Mouse (Mus musculus) right cerebral cortex, postnatal 10 days (tissue): Measurements from ENCODE around the gene Prkg1.
A peak's percentile ranks its signal among the peaks of the same experiment; 100 is the strongest.

ENCODE experiments used
- DNase-seq, 2 experiments: peaks; one replicate each; pipeline ENCODE4 v3.0.0; 2021; ENCODE audit warnings: low spot score in 2 of 2

Prkg1 gene

DNA sequence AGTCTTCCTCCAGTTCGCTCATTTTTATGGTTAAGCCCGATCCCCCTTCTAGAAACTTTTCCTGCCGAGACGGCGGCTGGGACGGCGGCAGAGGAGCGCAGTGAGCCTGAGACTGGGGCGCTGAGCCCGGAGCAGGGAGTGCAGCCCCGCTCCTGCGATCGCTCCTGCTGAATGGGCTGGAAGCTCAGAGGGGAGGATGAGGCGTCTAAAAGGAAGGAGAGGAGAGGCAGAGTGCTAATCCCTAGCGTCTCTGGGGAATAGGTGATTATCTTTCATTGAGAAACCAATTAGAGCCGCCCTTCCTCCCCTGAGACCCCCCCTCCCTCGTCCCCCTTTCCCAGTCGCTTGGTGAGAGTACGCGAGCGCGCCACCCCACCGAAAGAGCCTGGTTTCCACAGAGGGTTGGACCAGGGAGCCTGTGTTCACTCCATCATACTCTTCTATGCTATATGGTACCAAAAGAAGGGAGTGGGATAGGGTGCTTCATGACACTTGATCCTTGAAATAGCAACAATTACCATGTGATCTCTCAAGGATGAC is at the start of gene Prkg1:
Prkg1 (minus strand) TSS at position 233 of the 540 bp plus-strand sequence.
- DNase-seq: peak in 1 of 2 experiments; percentile 32

DNA sequence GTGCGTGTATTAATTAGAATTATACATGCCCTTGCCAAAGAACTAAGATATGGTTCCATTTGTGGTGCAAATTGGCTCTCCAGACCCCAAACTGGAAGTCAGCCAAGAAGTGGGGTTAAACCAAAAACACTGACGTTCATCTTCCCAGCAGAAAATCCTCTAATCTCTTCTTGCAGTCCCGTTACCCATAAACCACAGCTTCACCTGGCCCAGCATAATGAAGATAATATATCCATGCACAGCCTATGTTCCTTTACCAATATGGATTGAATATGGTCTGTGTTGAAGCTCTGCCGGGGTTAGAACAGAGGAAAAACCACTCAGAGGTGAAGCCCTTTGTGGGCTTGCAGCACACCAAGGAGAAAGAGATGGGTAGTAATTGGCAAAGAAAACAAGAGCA is 48.3 kb upstream of the Prkg1 start:
- DNase-seq: no peak

DNA sequence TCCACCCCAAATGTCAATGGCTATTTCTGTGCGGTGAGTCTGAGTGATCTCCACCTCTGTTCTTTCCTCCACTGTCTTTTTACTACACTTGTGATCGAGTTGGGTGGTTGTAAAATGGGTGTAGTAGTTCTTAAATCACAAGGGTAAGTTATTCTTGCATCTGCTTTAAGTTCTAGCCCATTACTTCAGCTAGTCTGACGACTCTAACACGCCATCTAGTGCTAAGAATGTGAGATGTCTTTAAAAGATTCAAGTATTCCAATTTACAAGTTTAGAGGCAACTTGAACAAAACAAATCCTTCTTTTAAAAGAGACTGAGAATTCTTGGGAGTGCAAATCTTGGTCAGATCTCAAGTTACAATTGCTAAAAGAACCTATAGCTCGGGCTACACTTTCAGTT is 46.5 kb upstream of the Prkg1 start:
- no peak for DNase-seq

DNA sequence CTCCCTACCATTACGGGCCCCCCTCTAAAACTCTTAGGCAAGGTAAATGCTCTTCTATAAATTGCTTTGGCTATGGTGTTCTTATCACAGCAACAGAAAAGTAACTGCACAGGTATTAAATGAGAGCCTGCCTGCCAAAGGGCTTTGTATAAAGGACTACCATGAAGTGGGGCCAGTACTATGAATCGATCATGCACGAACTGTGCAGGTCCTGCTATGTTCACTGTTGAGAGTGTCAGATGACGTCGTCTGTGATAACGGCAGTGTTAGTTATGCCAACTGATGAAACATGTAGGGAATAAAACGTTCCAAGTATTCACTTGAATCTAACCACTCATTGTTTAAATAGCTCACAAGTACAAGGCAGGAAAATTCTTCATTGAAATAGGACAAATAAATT is 40.6 kb upstream of the Prkg1 start:
- no peak for DNase-seq

DNA sequence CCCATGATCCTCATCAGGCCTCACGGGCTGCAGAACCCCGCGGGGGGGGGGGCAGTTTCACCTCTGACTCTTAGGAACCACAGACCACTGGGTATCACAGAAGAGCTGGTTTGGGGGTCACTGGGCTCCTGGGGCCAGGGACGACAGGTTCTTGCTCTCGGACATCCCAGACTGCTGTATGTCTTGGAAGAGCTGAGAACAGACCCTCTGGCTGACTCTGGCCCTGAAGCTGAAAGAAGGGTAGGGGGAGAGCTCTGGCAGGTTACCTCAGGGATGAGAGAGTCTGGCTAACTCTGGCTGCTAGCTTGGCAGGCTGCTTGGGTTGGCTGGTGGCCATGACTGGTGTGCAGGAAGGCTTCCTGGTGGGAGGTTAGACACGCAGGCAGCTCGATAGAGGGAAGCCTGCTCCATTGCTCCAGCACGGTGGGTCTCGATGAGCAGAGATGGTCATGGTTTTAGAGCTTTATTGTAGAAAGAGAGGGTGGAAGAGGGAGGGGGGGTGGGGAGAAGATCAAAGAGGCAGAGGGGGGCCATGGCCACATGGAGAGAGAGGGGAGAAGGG is 30.7 kb upstream of the Prkg1 start:
- DNase-seq: peak; percentile 22 to 31

DNA sequence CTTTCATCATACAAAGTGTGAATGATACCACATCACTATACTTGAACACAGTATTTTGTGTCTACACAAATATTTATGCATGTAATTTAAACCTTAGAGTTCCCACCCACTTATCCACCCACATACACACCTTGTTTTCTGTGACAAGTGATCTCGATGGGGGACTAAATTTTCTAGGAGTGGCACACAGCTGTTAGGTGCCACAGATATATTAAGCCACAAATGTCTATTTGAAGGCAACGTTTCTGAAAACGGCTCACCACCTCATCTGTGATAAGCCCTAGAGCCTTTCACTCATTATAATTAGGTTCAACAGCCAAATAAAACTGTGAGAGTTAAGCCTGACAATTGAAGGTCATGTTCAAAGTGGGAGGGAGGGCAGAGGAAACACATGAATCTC is 26.9 kb upstream of the Prkg1 start:
- no peak for DNase-seq

DNA sequence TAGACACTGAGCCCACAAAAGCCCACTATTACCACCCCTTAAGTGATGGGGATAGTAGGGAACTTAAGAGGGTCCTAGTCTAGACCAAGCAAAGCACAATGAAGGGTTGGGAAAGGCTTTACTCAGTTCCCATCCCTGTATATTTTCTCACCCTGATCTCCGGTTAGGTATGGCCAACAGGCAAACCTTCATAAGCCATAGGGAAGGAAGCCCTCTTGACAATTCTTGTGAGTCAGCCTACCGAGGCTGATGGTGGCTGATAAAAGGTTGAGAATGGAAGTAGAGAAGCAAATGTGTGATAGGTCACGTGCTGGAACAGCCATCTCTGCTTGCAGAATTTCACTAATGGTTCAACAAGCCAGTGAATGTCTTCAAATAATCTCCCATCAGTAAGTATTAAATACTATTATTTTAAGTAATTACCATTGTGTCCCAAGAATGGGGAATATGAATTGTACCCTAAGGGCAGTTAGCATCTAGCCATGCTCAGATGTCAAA is 16.7 kb upstream of the Prkg1 start:
- no peak for DNase-seq

DNA sequence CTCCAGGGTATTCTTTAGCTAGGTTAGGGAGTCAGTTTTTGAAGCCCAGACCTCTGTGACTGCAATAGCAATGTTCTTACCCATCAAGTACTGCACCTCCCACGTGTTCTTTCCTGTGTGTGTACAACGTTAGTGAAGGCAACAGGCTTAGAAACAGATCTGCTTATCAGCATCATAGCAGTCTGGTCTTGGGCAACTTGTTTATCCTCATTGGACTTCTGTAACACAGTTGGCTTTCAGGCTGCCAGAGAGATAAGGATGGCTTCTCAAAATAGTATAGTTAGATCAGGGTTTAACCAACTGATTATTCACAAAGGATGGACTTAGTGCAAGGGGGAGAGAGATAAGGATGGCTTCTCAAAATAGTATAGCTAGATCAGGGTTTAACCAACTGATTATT is 16.2 kb upstream of the Prkg1 start:
- no peak for DNase-seq

DNA sequence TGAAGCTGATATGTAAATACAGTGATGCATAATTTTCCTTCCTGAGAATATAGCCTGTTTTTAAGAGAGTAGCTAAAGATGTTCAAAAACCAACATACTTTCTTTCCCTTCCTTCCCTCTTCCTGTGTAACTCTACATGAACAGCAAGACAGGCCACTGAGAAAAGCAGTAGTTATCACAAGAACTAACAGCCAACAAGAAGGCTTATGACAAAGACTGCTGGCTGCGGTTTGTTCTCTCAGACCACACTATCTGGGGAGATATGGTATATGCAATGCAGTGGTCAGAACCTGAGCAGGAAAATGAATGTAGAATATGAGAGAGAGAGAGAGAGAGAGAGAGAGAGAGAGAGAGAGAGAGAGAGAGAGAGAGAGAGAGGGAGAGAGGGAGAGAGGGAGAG is 15.4 kb upstream of the Prkg1 start:
- DNase-seq: no peak

DNA sequence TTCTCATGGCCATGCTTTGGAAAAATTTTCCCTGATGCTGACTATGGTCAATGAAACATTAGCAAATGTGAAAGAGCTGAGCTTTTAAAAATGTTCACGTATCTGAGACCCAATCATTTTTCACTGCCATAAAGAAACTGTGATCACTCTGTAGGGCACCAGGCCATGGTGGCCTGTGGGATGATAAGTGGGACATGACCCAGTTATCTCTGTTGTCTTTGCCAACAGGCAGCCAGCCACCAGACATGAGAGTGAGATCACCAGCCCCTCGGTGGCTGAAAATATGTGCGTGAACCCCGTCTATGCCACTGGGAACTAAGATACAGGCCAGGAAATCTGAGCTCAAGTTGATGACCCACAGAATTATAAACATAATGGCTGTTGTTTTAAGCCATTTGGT is 14.2 kb upstream of the Prkg1 start:
- no peak for DNase-seq

DNA sequence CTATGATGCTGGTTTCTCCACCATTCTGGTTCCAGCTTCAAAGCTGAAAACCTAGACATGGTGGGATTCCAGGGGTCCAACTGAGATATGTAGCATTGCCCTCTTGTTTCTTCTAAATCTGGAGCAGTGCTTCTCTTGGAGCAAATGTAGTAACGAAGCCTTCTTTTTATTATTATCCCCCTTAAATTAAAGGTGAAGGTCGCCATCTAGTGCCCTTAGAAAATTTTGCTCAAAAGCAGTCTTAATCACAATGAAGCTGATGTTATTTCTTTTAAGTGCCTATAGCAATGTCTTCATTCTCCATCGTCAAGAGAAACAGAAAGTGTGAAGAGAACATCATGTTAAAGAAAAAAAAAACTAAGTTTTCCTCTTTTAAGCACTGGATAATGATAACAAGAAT is 2.2 kb upstream of the Prkg1 start:
- DNase-seq: no peak

DNA sequence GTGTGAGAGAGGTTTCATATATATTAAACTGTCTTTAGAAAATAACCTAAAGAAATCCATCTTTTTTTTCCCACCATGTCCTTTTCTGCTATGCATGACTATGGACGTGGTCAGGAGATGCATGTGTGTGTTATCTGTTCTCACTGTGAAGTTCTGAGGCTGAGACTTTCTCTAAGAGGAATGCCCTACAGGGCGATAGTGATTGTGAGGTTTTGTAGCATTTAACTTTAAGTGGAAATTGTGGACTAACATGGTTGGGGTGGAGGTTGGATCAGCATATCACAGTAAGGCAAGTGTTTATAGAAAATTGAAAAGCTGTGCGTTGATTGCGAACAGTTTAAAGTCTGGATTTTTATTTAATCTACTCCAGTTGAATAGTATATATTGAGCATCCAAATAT is 618 bp upstream of the Prkg1 start:
- no peak for DNase-seq

DNA sequence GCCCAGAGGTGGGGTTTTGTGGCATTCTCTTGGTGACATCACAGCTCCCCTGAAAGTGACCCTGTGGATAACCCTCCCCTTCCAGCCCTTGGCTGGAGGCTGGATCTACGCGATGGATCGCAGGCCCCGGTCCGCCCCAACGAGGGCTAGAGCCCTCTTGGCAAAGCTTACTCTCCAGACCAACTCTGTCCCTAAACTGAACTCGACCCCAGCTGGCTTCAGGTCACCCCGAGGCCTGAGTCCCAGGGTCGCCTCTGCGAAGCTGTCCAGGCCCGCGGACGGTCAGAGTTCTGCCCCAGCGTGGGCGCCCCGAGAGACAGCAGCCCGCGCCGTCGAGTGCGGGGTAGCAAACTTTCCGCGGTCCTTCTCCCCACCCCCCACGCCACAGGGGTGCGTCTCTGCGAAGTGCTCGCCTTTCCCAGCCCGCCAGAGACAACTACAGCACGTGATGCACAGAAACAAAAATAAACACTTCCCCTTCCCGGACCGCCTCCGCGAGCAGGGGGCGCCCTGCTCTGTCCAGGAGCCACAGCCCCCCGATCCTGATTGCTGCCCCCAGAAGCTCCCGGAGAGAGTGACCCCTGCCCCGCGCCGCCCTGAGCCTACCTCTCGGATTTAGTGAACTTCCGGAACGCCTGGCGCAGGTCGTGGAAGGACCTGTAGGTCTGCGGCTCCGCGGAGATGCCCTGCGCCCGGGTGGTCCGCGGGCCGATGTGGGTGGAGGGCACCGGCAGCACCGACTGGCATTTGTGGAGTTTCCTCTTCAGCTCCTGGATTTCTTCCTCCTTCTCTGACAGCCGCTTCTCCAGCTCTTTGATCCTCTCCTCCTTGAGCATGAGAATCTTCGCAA is 657 bp downstream of the Prkg1 start:
- DNase-seq: peak in 1 of 2 experiments; percentile 27

DNA sequence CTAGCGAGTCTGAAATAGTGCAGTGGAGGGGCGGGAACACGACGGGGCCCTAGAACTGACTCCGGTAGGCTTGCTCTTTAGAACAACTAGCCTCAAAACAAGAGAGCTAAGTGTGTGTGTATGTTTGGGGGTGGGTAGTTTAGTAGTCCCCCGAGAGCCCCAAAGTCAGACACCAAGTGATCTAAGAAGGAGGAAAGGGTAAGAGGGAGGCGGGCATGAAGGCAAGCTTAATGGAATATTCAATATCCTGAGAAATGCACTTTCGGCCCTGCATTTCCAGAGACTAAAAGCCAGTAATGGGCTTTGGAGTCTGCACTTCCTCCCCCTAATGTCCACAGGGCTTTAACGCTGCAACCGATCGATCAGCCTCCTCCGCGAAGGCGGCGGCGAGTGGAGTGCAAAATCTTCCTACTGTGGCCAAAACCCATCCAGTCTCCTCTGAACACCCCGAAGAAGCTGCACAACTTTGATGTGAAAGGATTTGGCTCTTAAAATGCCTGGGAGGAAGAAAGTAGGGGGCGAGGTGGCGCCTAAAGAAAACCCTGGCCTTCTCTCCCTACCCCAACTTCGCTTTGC is 1.5 kb downstream of the Prkg1 start:
- no peak for DNase-seq

DNA sequence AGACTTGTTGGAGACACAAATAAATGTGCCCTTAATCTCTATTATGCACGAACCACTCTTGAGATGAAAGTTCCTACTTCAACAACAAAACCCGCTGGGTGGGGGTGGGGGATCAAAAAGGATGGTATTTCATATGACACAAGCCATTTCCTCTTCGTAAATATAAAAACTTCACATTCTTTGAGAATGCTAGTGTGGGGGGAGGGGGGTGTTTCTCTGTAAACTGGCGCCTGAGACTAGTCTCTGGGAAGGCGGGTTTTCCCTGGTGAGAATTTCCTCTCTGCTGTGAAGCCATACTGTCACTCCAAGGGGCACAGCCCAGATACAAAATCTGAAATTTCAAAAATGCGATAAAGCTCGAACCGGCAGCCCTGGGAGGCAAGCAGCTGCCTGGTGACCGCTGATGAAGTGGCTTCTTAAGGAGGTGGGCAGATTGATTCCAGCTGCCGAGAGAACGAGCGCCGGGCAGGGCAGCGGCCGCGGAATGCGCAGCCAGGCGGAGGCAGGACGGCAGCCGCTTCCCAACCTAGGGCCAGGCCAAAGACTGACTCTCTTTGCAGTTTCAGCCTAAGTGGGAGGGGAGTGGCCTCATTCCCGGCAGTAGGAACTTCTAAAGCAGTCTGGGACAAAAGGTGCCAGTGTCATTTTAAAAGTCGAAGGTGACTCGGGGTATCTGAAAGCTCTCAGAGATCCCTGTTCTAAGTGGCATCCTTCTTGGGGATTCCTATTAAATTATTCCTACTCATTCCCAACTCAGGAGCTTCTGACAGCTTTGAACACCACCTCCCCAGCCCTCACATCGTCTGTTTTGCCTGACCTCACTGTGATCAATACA is 2.2 kb downstream of the Prkg1 start:
- peak in 1 of 2 experiments; percentile 25 for DNase-seq

DNA sequence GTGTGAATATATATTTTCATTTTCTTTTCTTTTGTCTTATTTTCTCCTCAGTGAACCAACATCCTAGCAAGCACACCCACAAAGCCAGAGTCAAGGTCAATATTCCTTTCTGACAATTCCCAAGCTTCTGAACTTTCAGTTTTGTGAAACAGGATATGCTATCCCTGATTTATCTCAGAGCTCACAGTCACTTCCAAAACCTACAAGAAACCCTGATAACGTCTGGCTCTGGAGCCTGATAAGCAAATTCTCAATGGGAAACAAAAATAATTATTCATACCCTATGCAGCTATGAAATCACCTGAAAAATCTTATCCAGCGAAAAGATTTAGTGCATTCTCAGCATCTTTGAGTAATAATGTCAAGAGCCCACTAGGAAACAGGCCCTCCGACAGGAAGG is 5.0 kb downstream of the Prkg1 start:
- no peak for DNase-seq

DNA sequence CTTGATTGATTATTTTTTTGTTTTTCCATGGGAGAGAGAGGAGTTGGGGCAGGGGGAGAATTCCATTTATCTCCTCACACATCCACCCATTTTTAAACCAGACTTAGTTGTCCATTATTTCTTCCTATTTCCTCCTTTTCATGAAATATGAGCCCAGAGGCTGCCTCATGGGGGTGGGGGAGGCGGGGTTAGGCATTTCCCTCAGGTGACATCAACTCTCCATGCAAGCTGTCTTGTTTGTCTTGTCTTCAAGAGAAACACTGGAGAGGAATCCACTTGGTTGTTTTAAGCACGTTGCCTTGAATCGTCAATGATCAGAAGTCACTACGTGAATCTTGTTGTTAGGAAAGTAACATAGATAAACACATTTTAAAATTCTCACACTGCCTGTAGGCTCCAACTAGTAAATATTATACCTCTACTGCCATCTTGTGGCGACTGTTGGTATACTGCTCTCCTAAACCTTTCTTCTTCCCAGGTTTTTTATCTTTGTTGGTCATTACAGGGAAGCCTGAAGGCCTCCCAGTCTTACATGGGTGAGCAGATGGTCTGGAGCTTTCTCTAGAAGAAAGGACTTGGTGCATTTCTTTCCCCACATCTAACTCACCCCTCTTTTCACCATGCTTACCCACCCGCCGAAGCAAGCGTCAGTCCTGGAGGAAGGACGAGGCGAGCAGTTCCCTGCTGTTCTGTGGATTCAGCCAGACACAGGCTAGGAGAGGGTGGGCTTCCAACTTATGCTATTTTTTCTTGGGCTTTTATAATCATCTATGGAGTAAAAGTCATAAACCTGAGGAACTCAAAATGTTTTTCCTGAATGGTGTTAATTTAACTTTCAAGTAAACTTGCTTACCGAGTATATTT is 8.7 kb downstream of the Prkg1 start:
- peak; percentile 56 to 73 for DNase-seq

DNA sequence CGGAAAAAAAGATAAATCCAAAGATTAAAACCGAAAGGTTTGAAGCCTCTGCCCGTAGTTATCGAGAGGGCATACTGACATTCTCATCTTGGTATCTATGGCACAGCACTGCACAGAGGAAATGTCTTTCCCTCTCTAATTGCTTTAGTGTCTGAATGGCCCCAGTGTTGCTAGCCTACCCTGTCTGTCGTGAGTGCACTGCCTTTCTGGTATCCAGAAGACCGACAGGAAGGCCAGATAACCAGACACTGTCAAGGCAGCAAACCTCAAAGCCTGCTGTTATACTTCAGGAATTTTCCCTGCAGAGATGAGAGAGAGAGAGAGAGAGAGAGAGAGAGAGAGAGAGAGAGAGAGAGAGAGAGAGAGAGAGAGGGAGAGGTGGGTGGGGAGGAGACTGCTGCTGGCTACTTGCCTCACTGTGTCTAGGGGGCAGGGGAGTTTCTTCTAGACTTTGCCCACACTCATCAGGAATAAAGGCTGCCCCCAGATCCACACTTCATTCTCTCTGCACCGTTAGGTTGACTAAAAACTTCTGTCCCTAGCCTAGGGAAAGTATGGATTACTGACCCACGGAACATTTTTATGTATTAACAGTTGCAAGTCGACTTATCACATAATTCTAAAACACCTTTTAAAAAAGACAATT is 10.1 kb downstream of the Prkg1 start:
- no peak for DNase-seq

DNA sequence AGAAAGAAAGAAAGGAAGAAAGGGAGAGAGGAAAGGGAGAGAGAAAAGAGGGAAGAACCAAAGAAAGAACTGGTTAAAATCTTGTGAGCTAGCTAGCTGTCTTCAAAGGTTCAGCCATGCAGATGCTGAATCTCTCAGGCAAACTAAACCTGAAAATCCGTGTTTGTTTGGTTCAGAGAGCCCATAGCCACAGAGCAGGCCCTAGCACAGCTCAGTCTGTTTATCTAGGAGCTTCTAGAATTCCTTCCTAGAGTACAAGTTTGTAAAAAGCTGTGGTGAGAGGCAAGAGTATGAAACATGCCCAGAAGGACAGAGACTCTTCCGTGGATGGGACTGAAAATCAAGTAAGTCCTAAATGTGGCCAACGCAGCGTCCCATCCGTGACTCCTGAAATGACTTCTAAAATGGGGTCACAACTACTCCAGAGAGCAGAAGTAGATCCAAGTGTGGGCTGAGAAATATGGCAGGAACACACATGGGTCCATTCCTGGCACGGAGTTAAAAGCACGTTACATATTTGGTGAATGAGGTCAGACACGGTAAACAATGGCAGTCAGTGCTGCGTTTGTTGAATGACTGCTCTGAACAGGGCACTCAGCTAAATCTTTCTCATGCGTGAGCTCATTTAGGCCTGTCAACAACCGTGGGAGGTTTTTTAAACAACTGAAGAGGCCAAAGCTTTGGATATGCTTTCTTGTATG is 13.7 kb downstream of the Prkg1 start:
- DNase-seq: no peak

DNA sequence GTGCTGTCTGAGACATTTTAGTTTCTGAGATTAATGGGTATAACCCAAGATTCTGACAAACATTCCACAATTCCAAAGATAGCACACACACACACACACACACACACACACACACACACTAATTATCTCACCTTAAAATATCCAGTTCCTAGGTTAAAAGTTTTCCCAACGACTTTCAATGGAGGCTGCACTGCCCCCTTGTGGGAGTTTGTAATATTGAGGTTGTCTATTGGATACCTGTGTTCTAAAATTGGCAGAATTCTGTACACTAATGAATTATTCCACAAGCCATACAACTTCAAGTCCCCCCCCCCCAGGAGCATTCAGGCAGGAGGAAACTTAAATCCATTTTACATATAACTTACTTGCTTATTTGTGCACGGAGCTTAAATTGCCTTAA is 18.2 kb downstream of the Prkg1 start:
- peak in 1 of 2 experiments; percentile 61 for DNase-seq
